Mouse (Mus musculus) frontal cortex, postnatal 36 days (tissue): Measurements from ENCODE around the gene Lars2.
"Not testable (repeated sequence)": the region's sequence is repeated elsewhere in the genome, so short reads cannot be mapped to it uniquely, and the experiment has no call there.

Experiments
- DNase-seq, 2 experiments: peaks; one replicate each; pipeline ENCODE4 v3.0.0; 2022; ENCODE audit warnings: low spot score in 2 of 2

Gene Lars2

GRCm38 (mm10) chr9:123391140-123391849 lies 24.6 kb downstream of the Lars2 start:
- DNase-seq, result no peak

GRCm38 (mm10) chr9:123394856-123395255 lies 28.1 kb downstream of the Lars2 start:
- no peak for DNase-seq

GRCm38 (mm10) chr9:123397701-123398100 lies 31.0 kb downstream of the Lars2 start:
- no peak for DNase-seq

- DNase-seq, result no peak
Observed at GRCm38 (mm10) chr9:123402215-123402614, 35.5 kb downstream of the Lars2 start.

GRCm38 (mm10) chr9:123403031-123403430 lies 36.3 kb downstream of the Lars2 start:
- no peak for DNase-seq

GRCm38 (mm10) chr9:123405231-123405630 lies 38.5 kb downstream of the Lars2 start:
- no peak for DNase-seq

GRCm38 (mm10) chr9:123408771-123409170 lies 42.0 kb downstream of the Lars2 start:
- no peak for DNase-seq

- no peak for DNase-seq
Observed at GRCm38 (mm10) chr9:123429863-123430262, 63.1 kb downstream of the Lars2 start.

- peak in 1 of 2 experiments; percentile 6 for DNase-seq
Observed at GRCm38 (mm10) chr9:123430973-123431372, 64.2 kb downstream of the Lars2 start.

GRCm38 (mm10) chr9:123438223-123438622 lies 71.5 kb downstream of the Lars2 start:
- peak; percentile 55 to 64 for DNase-seq

- DNase-seq, result no peak
Observed at GRCm38 (mm10) chr9:123440230-123441058, 73.7 kb downstream of the Lars2 start.

- DNase-seq, result not testable (repeated sequence)
Observed at GRCm38 (mm10) chr9:123447101-123447500, 80.4 kb downstream of the Lars2 start.

GRCm38 (mm10) chr9:123448594-123448993 lies 81.9 kb downstream of the Lars2 start:
- peak in 1 of 2 experiments; percentile 7 for DNase-seq

- peak; percentile 51 to 60 for DNase-seq
Observed at GRCm38 (mm10) chr9:123450174-123450573, 83.4 kb downstream of the Lars2 start.

- DNase-seq, result no peak
Observed at GRCm38 (mm10) chr9:123451772-123452171, 85.0 kb downstream of the Lars2 start.

GRCm38 (mm10) chr9:123456634-123457602 lies 90.2 kb downstream of the Lars2 start:
- DNase-seq, result no peak

GRCm38 (mm10) chr9:123457603-123458002 lies 90.9 kb downstream of the Lars2 start:
- DNase-seq, result no peak

GRCm38 (mm10) chr9:123467141-123467620 lies 100.5 kb downstream of the Lars2 start:
- DNase-seq, result peak; percentile 26 to 37

- no peak for DNase-seq
Observed at GRCm38 (mm10) chr9:123468406-123469085, 101.8 kb downstream of the Lars2 start.

- DNase-seq, result no peak
Observed at GRCm38 (mm10) chr9:123469087-123469486, 102.4 kb downstream of the Lars2 start.

- no peak for DNase-seq
Observed at GRCm38 (mm10) chr9:123473377-123473776, 106.7 kb downstream of the Lars2 start.
